Mouse (Mus musculus) CD4-positive helper T cell, adult 2 months (primary cell): ENCODE results near the gene Arhgef3.
A peak's percentile ranks its signal among the peaks of the same experiment; 100 is the strongest.
"Not testable (repeated sequence)": the region's sequence is repeated elsewhere in the genome, so short reads cannot be mapped to it uniquely, and the experiment has no call there.

ENCODE experiments used
- DNase-seq: peaks from one replicate; pipeline ENCODE4 v3.0.0-alpha.2; 2012; ENCODE audit warnings: low read depth, missing footprints, low spot score

Gene Arhgef3

GRCm38 (mm10) chr14:27187025-27187424 lies 72.3 kb downstream of the Arhgef3 start:
- DNase-seq = peak; percentile 81

- DNase-seq = no peak
These were observed 73.2 kb downstream of the Arhgef3 start for GRCm38 (mm10) chr14:27187885-27188284.

- DNase-seq = peak; percentile 55
These were observed 77.8 kb downstream of the Arhgef3 start for GRCm38 (mm10) chr14:27192450-27192849.

- DNase-seq = no peak
These were observed 82.3 kb downstream of the Arhgef3 start for GRCm38 (mm10) chr14:27196980-27197379.

DNA sequence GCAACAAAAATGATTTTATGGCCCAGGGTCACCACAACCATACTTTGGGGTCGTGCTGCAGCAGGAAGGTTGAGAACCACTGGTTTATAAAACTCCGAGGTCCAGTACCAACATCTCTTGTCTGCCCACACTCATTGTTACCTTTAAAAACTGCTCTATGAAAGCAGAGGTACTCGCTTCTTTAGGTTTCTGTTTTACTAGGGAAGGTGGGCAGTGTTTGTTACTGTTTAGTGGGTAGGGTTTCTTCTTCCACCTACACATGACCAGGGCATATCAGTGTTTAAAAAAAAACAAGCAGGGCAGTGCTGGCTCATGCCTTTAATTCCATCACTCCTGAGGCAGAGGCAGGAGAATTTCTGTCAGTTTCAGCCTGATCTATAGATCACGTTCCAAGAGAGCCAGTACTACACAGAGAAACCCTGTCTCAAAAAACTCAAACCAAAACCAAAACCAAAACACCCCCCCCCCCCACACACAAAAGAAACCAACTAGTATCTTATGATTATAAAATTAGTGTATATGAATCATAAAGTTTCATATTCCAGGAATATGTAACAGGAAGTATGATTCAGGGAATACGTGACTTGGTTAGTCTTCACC lies 83.9 kb downstream of the Arhgef3 start:
- peak; percentile 49 for DNase-seq

GRCm38 (mm10) chr14:27199119-27199518 lies 84.4 kb downstream of the Arhgef3 start:
- no peak for DNase-seq

DNA sequence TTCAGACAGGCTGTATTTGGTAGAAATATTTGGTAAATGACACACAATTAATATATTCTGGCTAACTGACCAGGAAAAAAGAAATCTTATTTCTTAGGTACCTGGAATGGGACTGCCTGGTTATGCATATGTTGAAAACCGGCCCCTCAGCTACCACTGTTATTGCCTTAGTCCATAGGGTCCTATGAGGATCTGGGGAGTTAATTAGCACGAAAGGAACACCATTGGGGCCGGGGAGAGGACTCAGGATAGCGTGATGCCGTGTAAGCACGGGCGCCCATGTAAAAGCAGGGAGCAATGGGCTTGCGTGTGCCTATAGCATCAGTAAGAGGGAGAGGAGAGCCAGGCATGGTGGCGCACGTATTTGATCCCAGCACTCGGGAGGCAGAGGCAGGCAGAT lies 85.2 kb downstream of the Arhgef3 start:
- no peak for DNase-seq

- no peak for DNase-seq
These were observed 86.3 kb downstream of the Arhgef3 start for GRCm38 (mm10) chr14:27200743-27201576.

- no peak for DNase-seq
These were observed 87.1 kb downstream of the Arhgef3 start for GRCm38 (mm10) chr14:27201824-27202223.

DNA sequence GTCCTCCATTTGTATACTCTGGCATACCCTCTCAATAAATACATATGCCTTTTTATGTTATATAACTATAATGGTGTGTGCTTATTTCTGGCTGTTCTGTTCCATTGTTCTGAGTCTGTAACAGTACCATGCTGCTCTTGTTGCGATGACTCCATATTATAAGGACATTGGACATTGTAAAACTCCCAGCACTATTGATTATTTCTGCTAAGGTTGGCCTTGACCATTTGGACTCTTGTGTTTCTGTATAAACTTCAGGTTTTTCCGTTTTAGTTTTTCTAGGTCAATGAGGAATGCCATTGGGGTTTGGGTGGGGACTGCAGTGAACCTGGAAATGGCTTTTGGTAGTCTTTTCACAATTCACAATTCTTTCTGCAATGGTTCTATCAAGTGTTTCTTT lies 90.0 kb downstream of the Arhgef3 start:
- no peak for DNase-seq

GRCm38 (mm10) chr14:27206443-27206842 lies 91.7 kb downstream of the Arhgef3 start:
- no peak for DNase-seq

DNA sequence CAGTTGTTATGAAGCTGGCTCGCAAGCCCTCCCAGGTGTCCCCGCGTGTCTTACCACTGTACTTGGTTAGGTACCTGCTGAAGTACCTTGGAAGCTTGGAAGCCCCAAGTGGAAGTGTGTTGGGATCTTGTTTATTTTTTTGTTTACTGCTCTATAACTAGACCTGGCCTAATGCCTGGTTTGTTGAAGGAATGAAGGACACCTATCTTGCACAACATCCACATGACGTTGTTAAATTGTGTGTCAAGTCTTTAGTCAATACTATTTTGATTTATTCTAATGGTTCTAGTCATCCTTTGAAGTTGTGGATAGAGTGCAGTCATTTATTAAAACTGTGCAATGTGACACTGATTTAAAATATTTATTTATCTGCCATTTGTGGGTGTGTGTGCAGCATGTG lies 94.8 kb downstream of the Arhgef3 start:
- DNase-seq = no peak

GRCm38 (mm10) chr14:27210801-27211200 lies 96.1 kb downstream of the Arhgef3 start:
- not testable (repeated sequence) for DNase-seq

DNA sequence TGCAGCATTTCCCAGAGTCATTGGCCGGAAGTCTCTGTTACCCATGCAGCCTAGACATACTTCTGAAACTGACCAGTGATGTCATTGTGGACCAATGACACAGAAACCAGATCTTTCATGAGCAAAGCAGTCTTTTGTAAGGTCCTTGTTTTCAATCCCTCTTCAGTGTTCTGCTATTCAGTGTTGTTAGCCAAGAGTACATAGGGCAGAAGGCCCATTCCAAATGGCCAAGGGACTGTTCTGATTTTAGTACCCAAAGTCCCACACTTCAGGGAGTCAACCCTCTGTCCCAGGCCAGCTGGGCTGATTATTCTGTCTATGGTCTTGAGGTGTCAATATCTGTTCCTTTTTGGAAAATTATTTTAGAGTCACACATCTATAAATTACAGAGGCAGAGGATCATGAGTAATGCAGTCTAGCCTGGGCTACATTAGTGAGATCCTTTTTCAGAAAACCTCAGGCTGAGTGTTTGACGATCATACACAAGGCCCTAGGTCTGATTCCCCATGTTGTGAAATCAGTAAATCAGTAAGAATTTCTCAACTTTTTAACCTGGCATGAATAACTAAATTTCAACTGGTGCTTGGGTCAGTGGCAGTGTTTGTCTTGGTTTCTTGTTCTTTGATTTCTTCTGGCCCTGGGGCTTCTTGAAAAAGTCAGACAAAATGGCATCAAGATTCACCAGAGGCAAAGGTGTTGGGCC lies 97.2 kb downstream of the Arhgef3 start:
- no peak for DNase-seq

GRCm38 (mm10) chr14:27214232-27214631 lies 99.5 kb downstream of the Arhgef3 start:
- DNase-seq = no peak

DNA sequence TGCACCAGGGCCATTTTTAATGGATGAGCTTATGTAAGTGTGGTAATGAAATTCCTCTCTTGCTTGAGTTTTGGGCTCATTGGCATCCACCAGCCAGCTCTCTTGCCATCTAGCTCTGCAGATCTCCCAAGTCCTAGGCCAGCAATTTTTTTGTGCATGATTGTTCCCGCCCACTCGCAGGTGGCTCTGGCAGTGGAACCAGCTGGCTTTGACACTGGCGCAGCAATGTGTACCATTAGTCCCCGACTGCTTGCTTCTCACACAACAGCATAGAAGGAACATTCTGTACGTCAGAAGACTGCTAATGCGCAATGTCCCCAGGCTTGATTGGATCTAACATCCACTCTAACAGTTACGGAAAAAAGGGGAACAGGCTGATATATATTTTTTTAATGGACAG lies 105.0 kb downstream of the Arhgef3 start:
- no peak for DNase-seq

DNA sequence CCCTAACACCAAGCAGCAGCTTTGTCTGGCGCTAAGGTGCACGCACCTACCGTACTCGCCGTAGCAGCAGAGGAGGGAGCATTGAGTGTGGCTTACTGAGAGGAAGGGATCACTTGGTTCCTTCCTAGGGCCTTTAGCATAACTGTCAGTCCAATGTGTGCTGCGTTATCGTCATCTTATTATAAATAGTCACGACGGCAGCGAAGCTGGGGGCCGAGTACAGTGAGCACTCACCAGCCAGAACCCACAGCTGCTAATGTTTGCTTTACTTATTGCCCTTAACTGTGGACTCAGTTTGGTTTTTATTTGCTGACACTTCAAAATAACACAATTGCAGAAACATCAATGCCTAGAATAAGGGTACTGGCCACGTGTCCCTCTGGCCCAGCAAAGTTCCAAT lies 105.6 kb downstream of the Arhgef3 start:
- no peak for DNase-seq

- no peak for DNase-seq
These were observed 109.9 kb downstream of the Arhgef3 start for GRCm38 (mm10) chr14:27224636-27225035.

DNA sequence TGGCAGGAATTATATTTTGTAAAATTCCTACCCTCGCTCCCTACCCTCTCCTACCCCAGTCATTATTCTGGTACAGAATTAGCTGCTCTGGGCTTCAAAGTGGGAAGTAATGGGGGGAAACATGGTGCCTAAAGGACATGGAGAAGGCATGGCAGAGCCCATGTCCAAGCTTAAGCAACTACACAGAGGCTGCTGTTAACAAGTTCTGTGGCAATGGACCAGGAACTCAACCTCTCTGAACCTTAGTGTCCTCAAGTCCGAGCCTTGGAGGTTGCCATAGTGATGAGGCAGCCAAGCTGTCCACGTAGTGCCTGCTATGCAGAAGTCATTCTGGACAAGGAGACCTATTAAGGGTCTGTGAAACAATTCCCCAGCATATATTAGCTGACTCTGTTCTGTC lies 111.6 kb downstream of the Arhgef3 start:
- DNase-seq = no peak

- DNase-seq = no peak
These were observed 113.6 kb downstream of the Arhgef3 start for GRCm38 (mm10) chr14:27228288-27228687.

DNA sequence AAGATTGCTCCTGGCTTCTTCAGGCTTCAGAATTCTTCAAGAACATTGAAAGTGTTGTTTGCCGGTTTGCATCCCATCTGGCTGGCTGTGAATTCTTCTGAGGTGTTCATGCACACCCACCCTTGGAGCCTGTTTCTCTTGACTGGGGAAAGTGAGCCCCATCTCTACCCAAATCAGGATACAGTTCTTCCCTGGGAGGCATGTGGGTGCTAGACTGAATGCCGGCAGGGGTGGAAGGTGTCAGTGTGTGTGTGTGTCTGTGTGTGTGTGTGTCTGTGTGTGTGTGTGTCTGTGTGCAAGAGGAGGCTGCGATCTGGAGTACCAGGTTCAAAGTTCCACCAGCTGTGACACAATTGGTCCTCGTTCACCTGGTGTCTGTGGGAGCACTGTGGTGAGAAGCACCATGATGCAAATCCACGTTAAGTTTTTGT lies 114.3 kb downstream of the Arhgef3 start:
- no peak for DNase-seq

DNA sequence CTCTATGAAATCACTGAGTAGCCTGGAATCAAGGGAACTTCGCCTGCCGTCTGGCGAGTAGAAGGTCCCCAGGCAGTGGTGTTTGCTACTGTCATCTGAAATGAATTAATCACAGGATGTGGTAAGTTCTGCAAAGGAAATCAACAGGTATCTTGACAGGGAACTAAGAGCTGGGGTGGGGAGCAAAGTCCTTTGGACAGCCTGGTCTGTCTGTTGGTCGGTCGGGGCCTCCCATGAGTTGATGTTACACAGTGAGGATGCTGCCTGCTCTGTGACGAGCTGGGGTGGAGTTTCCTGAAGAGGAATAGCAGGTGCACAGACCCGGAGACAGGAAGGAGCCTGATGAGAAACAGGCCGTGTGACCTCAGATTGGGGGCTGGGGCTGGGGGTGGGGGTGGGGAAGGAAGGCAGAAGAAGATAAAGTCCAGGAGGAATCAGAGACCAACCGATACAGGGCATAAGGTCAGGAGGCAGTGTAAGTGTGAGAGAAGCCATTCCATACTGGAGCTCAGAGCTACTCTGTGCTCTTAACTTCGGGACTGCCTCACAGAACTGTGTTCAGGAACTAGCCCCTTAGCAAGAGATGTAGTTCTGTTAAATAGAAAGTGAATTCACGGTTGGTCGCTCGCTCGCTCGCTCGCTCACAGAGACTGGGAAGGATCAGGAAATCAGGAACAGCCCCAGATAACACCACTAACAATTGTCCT lies 114.9 kb downstream of the Arhgef3 start:
- DNase-seq = peak; percentile 87
